Mouse (Mus musculus) T-helper 1 cell (primary cell): ENCODE data around the gene Ajap1.

ENCODE experiments used
- in situ Hi-C: fragments of 300-600 bp; cut with MboI, MseI; formaldehyde crosslinking; loops from one replicate; pipeline ENCODE4 v1.15.1; 2025; ENCODE audit warnings: high pct_unique_total_duplicates

Ajap1 gene

DNA sequence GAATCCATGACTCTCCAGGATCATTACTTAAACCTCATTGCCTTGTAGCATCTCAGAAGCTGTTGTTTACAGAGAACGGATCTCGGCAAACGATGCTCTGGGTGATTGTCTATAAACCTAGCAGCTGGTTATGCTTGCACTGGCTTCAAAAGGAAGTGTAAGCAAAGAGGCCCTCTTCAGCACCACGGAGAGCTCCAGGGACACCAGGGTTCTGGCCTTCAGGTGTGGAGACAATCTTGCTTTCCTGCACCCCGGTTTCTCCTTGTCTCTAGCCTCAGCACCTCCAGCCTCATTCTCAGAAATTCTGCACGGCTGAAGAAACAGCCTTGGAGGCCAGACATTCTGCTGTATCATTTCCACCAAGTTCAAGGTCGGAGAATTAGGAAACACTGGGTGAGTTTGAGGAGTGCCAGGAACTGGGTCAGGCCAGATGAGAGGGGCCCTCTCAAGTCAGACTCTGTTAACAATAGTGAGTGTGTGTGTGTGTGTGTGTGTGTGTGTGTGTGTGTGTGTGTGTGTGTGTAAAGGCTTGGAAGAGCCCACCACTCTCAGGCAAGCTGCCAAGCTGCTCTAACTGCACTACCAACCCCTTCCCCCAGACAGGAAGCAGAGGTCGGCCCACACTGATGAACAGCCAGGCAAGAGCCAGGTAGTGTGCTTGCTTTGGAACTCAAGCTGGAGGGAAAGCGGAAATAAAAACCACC, 124.9 kb downstream of the Ajap1 start:
- in situ Hi-C loops = no loop called here

DNA sequence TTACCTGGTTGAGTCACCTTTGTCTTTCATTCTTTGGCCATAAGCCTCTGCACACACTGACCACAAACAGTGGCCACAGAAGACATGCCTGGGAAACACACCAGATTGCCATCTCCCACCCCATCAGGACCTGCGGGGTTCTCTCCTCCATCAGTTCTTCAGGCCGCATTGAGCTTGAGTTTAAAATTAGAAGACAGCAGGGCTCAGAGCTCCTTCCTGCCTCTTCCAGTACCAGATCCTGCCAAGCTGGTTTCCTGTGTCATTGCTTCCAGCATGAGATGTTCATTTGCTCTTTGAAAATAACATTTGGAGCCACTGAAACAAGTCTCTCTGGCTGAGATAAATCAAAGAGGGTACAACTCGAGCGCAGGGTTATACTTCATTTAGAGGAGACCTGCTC, 126.4 kb downstream of the Ajap1 start:
- in situ Hi-C loops = no loop called here

DNA sequence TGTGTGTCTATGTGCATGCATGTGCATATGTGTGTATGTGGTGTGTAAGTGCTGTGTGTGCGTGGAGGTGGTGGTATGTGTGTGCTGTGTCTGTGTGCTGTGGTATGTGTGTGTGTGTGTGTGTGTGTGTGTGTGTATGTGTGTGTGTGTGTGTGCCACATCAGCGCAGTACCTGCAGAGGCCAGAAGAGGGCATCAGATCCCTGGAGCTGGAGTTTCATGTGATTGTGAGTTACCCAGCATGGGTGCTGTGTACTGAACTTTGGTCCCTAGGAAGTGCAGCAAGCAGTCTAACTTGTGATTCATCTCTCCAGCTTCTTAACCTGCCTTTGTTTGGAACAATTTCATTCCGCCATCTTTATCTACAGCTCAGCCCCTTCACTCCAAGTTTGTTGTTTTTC, 137.6 kb downstream of the Ajap1 start:
- in situ Hi-C loops = no loop called here

DNA sequence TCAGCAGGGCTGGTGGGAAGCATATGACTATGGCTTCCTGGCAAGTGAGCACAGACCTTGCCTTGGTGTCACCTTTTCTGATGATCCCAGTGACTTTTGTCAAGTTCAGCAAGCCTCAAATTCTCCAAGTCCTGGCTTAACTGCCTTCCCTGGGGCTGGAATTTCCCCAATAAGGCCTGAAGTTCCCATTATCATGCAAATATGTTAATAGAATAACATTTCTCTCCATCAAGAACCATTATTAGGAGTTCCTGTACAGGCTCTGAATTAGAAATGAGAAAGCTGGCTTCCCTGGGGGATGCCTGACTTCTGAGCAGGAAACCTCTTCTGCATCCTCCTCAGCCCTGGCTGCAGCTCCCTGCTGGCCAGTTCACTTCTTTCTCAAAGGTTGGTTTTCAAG, 141.7 kb downstream of the Ajap1 start:
- in situ Hi-C loops = no loop called here

DNA sequence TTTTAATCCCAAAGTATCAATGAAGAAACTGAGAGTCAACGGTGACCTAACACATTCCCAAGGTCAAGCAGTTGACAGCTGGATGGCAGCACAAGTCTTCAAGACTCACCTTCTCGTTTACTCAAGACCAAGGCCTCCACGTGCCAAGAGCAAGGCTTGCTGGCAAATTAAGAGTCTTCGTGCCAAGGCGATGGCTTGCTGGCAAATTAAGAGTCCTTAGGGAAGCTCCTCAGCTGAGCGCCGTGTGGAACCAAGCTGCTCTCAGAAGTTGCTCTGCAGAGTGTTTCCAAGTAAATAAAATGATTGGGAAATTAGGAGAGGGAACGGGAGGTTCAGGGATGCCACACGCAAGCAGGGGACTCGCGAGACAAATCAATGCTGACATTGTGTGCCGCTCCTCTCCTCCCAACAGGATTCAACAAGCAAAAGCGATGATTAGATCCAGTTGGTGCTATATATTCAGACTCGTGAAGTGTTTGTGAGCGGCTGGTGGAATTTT, 147.3 kb downstream of the Ajap1 start:
- in situ Hi-C loops = no loop called here

DNA sequence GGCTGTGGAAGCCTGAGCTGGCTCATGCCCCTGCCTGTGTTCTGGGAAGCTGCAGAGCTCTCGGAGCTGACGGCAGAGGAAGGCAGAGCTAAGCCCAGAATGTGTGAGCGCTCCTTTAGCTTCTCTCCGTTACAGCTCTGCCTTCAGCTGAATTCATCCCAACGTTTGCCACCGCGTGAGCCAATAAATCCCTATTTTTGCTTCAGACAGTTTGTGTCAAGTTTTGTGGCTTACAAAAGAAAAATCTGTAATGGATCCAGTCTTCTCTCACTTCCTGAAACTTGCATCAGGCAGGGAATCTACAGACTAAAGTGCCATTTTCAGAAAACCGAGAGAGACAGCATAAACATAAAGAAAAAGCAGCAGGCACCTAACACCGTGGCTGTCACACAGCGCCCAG, 154.8 kb downstream of the Ajap1 start:
- in situ Hi-C loops = no loop called here
